Mouse (Mus musculus) cerebellum, postnatal 10 days (tissue): ENCODE data around the gene Cyp3a25.
"Not testable (repeated sequence)": the region's sequence is repeated elsewhere in the genome, so short reads cannot be mapped to it uniquely, and the experiment has no call there.

Experiments
- DNase-seq, 2 experiments: peaks; one replicate each; pipeline ENCODE4 v3.0.0; 2021; ENCODE audit warnings: mixed read lengths in 2 of 2

Cyp3a25 gene

DNA sequence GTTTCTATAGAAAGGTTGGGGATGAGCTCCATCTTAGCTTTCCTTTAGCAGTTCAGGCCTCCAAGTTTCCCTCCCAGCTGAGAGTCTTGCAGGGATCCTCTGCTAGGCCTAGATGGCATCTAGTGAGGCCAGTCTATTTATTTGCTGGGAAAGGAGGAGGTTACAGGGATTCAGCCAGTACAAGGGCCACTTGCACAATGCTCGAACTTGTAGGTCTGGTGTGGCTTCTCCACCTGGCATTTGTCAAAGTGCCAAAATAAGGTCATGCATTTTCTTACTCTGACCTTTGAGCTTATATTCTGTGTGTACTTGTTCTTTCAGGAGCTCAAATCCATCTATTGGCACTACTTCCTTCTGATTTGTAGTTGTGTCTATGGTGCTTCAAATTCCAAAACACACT lies at the start of gene Cyp3a25:
Cyp3a25 (minus strand) TSS at position 110 of the 400 bp plus-strand sequence.
- DNase-seq, result not testable (repeated sequence)

DNA sequence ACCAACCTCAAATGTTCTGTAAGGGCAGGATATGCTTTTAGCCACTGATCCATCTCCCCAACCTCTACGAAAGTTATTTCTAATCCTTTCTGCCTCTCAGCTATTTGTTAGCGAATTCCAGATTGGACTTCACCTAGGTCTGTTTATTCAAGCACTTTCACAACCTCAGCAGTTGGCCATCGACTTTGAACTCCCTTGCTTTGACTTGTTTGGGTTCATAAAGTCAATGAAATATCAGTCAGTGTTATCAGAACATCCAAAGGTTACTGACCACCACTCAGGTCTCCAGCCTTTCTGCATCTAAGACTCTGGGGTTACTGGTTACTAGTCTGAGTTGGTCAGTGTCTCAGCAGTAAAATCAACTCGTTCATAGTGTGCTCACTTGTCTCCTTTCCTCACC lies 11.7 kb upstream of the Cyp3a25 start:
- DNase-seq, result no peak

- DNase-seq, result no peak
These were observed 8.9 kb upstream of the Cyp3a25 start for GRCm38 (mm10) chr5:146018275-146018674.

DNA sequence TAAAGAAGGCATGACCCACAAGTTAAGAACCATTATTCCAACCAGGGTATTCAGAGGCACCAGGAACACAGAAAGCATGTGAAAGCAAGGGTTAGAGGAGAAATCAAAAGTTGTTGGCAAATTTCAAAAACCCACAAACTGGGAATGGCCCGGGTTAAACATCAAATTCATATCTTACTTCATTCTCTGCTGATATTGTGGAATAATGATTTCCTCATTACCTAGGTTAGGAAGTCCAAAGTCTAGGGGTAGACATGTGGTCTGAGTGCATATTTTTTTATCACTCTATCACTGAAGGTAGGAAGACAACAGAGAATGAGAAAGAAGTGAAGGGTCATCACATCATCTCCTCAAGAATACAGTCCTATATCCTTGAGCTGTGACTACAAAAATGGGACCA lies 1.8 kb upstream of the Cyp3a25 start:
- DNase-seq, result no peak

DNA sequence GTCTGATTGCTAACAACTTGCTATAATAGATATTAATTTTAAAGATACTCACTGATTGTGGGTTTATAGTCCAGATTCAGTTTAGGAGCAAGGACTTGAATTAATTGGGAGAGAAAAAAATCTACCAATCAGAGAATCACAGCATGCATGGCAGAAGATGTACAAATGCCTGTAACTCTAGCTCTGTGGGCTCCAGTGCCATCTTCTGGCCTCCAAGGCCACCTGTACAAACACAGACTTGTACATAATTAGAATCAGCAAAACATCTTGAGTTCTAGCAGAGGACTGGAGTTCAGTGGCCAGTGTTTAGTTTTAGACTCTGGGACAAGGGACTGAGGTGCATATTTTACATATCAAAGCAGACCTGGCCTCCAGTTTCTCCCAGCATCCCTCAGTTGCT lies 42.3 kb downstream of the Cyp3a25 start:
- no peak for DNase-seq
